Mouse (Mus musculus): ENCODE results near the gene Ddit4.

GRCm38 (mm10) chr10:59916649-59917048 lies 35.0 kb downstream of the Ddit4 start:
- no peak for TF ChIP-seq CTCF (IDR thresholded peaks at IDR 0.05; ENCODE audit: extremely low read depth, insufficient read depth, insufficient read length, insufficient replicate concordance)
- no peak for TF ChIP-seq POLR2A (IDR thresholded peaks at IDR 0.05; ENCODE audit: low read depth, low read length)

All from spleen, adult 2 months (tissue).